Comparison of ENCODE assay signal across 17 mouse cellular contexts in genomic region chr9:97717005-97717404, GRCm38 (mm10).
DNase-seq lines count a peak whose midpoint lies in the region; ATAC-seq and TF ChIP-seq lines count a peak whose summit lies in the region.
"Had no signal": no experiment of that assay in that cellular context is flagged by ENCODE, and none has a peak within 500 bp of the region (broad histone marks: within the 10 kb centered on the region; RNA-seq: fewer than 3 reads in every experiment).

No protein-coding gene starts in this region.

- no peaks in the 10 kb centered on the region for H3K36me3 ChIP-seq in lung, embryonic 14.5 days (ENCODE audit: insufficient read depth)
- no peaks in the 10 kb centered on the region for H3K36me3 ChIP-seq in forebrain, postnatal 0 days (ENCODE audit: insufficient read depth)
- H3K36me3 ChIP-seq in liver, embryonic 12.5 days, result no peaks in the 10 kb centered on the region
- H3K36me3 ChIP-seq: liver, embryonic 15.5 days had no signal

- 45% methylated on average over 7 of the region's 7 CpGs for WGBS in lung, embryonic 14.5 days
- 32% methylated on average over 7 of the region's 7 CpGs for WGBS in forebrain, postnatal 0 days
- WGBS in liver, embryonic 12.5 days (ENCODE audit: insufficient replicate concordance), result 69% methylated on average over 7 of the region's 7 CpGs

- H3K4me3 ChIP-seq in lung, embryonic 14.5 days (ENCODE audit: low read depth, low read length), result no peak overlapping the region
- no peak overlapping the region for H3K4me3 ChIP-seq in forebrain, postnatal 0 days (ENCODE audit: low read depth, low read length)
- no peak overlapping the region for H3K4me3 ChIP-seq in liver, embryonic 12.5 days
- H3K4me3 ChIP-seq: left cerebral cortex, adult 2 months; liver, embryonic 15.5 days had no signal

- no peak overlapping the region for H3K9ac ChIP-seq in lung, embryonic 14.5 days
- no peak overlapping the region for H3K9ac ChIP-seq in forebrain, postnatal 0 days
- no peak overlapping the region for H3K9ac ChIP-seq in liver, embryonic 12.5 days
- H3K9ac ChIP-seq: hindbrain, embryonic 14.5 days; liver, embryonic 15.5 days had no signal

- no peak for TF ChIP-seq CTCF in lung, embryonic 14.5 days (IDR thresholded peaks at IDR 0.05; ENCODE audit: low read depth)
- TF ChIP-seq CTCF in forebrain, postnatal 0 days (IDR thresholded peaks at IDR 0.05; ENCODE audit: low read depth), result no peak

- peak; percentile 25 to 49 for DNase-seq in cerebellum, postnatal 10 days
- DNase-seq in lung, embryonic 14.5 days, result peak; percentile 77
- DNase-seq in lung, postnatal 14 days, result no peak
- peak; percentile 76 for DNase-seq in Muller cell, postnatal 12 days (ENCODE audit: inconsistent ontology term)
- DNase-seq in forebrain, postnatal 0 days, result peak; percentile 49
- DNase-seq in kidney, postnatal 14 days, result no peak
- DNase-seq: B cell, adult 2 months; cerebellum, postnatal 36 days; gastrocnemius, postnatal 10 days; heart, postnatal 10 days; kidney, postnatal 10 days had no signal

- H3K4me2 ChIP-seq in lung, embryonic 14.5 days, result no peak overlapping the region
- H3K4me2 ChIP-seq in forebrain, postnatal 0 days (ENCODE audit: low read depth), result no peak overlapping the region
- no peak overlapping the region for H3K4me2 ChIP-seq in liver, embryonic 12.5 days
- H3K4me2 ChIP-seq: hindbrain, embryonic 14.5 days; liver, embryonic 15.5 days had no signal

- no peak overlapping the region for H3K27ac ChIP-seq in lung, embryonic 14.5 days (ENCODE audit: low read depth)
- H3K27ac ChIP-seq in forebrain, postnatal 0 days (ENCODE audit: low read depth, low read length), result no peak overlapping the region
- H3K27ac ChIP-seq in liver, embryonic 12.5 days, result no peak overlapping the region
- H3K27ac ChIP-seq: hindbrain, embryonic 14.5 days; left cerebral cortex, adult 2 months; liver, embryonic 15.5 days had no signal

- no peak for ATAC-seq in cerebellum, adult (ENCODE audit: insufficient number of reproducible peaks, low FRiP score, low TSS enrichment)
- peak; percentile 68 for ATAC-seq in lung, embryonic 14.5 days (ENCODE audit: insufficient read depth)
- peak; percentile 51; the same call in 1 of the 2 replicates for ATAC-seq in forebrain, postnatal 0 days
- no peak for ATAC-seq in liver, embryonic 12.5 days
- ATAC-seq: intestine, postnatal 0 days had no signal

- no peaks in the 10 kb centered on the region for H3K9me3 ChIP-seq in lung, embryonic 14.5 days (ENCODE audit: low read depth, low read length)
- no peaks in the 10 kb centered on the region for H3K9me3 ChIP-seq in forebrain, postnatal 0 days (ENCODE audit: low read length)
- H3K9me3 ChIP-seq in liver, embryonic 12.5 days (replicated peaks), result no peaks in the 10 kb centered on the region
- H3K9me3 ChIP-seq: liver, embryonic 15.5 days had no signal

- H3K27me3 ChIP-seq in lung, embryonic 14.5 days (ENCODE audit: insufficient read depth, low read length), result no peaks in the 10 kb centered on the region
- no peaks in the 10 kb centered on the region for H3K27me3 ChIP-seq in forebrain, postnatal 0 days (ENCODE audit: insufficient read depth, low read length)
- no peaks in the 10 kb centered on the region for H3K27me3 ChIP-seq in liver, embryonic 12.5 days (replicated peaks)
- H3K27me3 ChIP-seq: liver, embryonic 15.5 days had no signal

- H3K4me1 ChIP-seq in lung, embryonic 14.5 days (ENCODE audit: insufficient read depth), result no peaks in the 10 kb centered on the region
- H3K4me1 ChIP-seq in forebrain, postnatal 0 days (ENCODE audit: insufficient read depth), result no peaks in the 10 kb centered on the region
- no peaks in the 10 kb centered on the region for H3K4me1 ChIP-seq in liver, embryonic 12.5 days
- H3K4me1 ChIP-seq: liver, embryonic 15.5 days had no signal

Comparison
In these comparisons a context has a peak if more than half of its experiments do, and no peak if none do; other contexts are left out.
1. DNase-seq: peak in cerebellum, postnatal 10 days (2 of 2), lung, embryonic 14.5 days (single experiment), Muller cell, postnatal 12 days (single experiment) and forebrain, postnatal 0 days (single experiment); none in lung, postnatal 14 days (single experiment) and kidney, postnatal 14 days (single experiment).
2. ATAC-seq: peak in lung, embryonic 14.5 days (single experiment) and forebrain, postnatal 0 days (single experiment); none in cerebellum, adult (single experiment) and liver, embryonic 12.5 days (single experiment).